Mouse (Mus musculus): ENCODE measurements around the gene Dennd4b. TPM values are rescaled to one million over a fixed set of nuclear protein-coding genes. Genes with fewer than 3 reads are reported as not detected.

The Dennd4b gene
- polyA plus RNA-seq, 1 experiment = 163 TPM

GRCm38 (mm10) chr3:90258521-90258920 is 6.5 kb upstream of the Dennd4b start:
- DNase-seq = no peak

DNA sequence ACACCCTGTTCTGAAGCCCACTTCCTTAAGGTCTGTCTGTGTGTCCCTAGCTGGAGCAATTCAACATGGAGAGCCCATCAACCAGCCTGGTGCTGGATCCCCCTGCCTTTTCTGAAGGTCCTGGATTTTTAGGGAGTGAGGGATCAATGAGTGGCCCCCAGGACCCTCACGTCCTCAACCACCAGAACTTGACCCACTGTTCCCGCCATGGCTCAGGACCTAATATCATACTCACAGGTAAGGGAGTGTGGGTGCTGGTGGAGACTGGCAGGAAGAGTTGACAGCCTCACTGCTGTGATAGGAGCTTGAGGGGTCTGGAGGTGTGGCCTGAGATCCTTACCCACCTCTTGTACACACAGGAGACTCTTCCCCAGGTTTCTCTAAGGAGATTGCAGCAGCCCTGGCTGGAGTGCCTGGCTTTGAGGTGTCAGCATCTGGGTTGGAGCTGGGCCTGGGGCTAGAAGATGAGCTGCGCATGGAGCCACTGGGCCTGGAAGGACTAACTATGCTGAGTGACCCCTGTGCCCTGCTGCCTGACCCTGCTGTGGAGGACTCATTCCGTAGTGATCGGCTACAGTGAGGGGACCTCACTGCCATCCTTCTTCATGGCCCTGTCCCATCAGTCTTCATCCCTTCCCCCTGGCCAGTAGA is 1.7 kb upstream of the Dennd4b start:
- H3K4me1 ChIP-seq (replicated peaks; ENCODE audit: control insufficient read depth, insufficient read depth, low read length) = peaks cover 11% of the 10 kb centered on the region
- H3K27ac ChIP-seq (ENCODE audit: control insufficient read depth, insufficient read depth, low read length) = no peak overlapping the region
- no peaks in the 10 kb centered on the region for H3K27me3 ChIP-seq (ENCODE audit: control insufficient read depth, insufficient read depth, low read length)
- H3K36me3 ChIP-seq (ENCODE audit: control insufficient read depth, insufficient read depth, low read length) = peaks cover 37% of the 10 kb centered on the region
- no peak overlapping the region for H3K4me3 ChIP-seq (ENCODE audit: control insufficient read depth, insufficient read depth, low read length)
- TF ChIP-seq POLR2A (IDR thresholded peaks at IDR 0.05; ENCODE audit: control insufficient read depth, extremely low read depth, insufficient read depth, low read length, poor library complexity) (no peak), CTCF (IDR thresholded peaks at IDR 0.05; ENCODE audit: borderline replicate concordance, control insufficient read depth, extremely low read depth, insufficient read depth, low read length, poor library complexity) (no peak)
- WGBS = 95% methylated on average over 5 of the region's 5 CpGs
- no peak for DNase-seq

More at GRCm38 (mm10) chr3:90258521-90258920, 6.5 kb upstream of the Dennd4b start:
- Histone ChIP-seq H3K36me3 (ENCODE audit: control insufficient read depth, insufficient read depth, low read length) (peaks cover 41% of the 10 kb centered on the region), H3K27ac (ENCODE audit: control insufficient read depth, insufficient read depth, low read length) (no peak overlapping the region), H3K4me1 (replicated peaks; ENCODE audit: control insufficient read depth, insufficient read depth, low read length) (peaks cover 12% of the 10 kb centered on the region), H3K27me3 (ENCODE audit: control insufficient read depth, insufficient read depth, low read length) (no peaks in the 10 kb centered on the region), H3K4me3 (ENCODE audit: control insufficient read depth, insufficient read depth, low read length) (no peak overlapping the region)
- 92% methylated on average over 4 of the region's 4 CpGs for WGBS
- TF ChIP-seq CTCF (IDR thresholded peaks at IDR 0.05; ENCODE audit: borderline replicate concordance, control insufficient read depth, extremely low read depth, insufficient read depth, low read length, poor library complexity) (no peak), POLR2A (IDR thresholded peaks at IDR 0.05; ENCODE audit: control insufficient read depth, extremely low read depth, insufficient read depth, low read length, poor library complexity) (no peak)

- 12% methylated on average over 10 of the region's 10 CpGs for WGBS
- TF ChIP-seq CTCF (IDR thresholded peaks at IDR 0.05; ENCODE audit: borderline replicate concordance, control insufficient read depth, extremely low read depth, insufficient read depth, low read length, poor library complexity) = no peak
- TF ChIP-seq POLR2A (IDR thresholded peaks at IDR 0.05; ENCODE audit: control insufficient read depth, extremely low read depth, insufficient read depth, low read length, poor library complexity) = no peak
- H3K4me1 ChIP-seq (replicated peaks; ENCODE audit: control insufficient read depth, insufficient read depth, low read length) = peaks cover 12% of the 10 kb centered on the region
- no peak for DNase-seq
- peak overlapping the region; percentile 66 for H3K4me3 ChIP-seq (ENCODE audit: control insufficient read depth, insufficient read depth, low read length)
- H3K27me3 ChIP-seq (ENCODE audit: control insufficient read depth, insufficient read depth, low read length) = no peaks in the 10 kb centered on the region
- H3K27ac ChIP-seq (ENCODE audit: control insufficient read depth, insufficient read depth, low read length) = no peak overlapping the region; the same call in 1 of the 2 replicates
- H3K36me3 ChIP-seq (ENCODE audit: control insufficient read depth, insufficient read depth, low read length) = peaks cover 24% of the 10 kb centered on the region
Measured at GRCm38 (mm10) chr3:90264687-90265033, 325 bp upstream of the Dennd4b start.

DNA sequence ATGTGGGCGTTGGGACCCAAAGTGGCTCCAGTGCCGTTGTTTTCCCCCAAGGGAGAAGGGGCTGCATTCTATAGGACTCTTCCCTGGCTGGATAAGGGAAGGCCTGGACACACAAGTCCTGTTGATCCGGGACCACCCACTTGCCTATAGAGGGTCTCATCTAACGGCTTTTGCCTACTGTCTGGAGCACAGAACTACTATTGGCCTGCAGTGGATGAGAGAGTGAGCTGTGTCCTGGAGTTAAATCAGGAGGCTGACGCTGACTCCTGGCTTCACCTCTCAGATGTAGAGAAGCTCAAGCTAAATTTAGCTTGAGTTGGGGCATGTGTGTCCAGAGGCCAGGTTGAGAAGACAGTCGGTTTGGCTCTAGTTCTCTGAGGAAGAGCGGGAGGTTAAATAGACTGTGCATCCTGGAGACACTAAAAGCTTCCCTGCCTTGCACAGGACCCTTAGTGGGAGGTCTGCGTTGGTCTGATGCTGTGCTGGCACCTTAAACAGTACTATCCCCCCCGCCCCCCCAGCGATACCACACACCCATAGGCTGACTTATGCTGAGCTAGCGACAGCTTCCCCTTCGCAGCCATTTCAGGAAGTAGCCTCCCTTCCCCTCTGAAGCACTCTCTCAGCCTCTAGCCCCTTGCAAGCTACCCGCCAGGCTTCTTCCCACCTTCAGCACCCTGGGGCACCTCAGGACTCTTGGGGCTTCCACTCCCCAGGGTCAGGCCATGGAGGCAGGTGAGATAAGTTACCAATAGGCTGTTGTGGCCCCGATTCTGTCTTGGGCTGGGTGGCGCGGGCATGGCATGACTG is 1.2 kb downstream of the Dennd4b start:
- no peak for TF ChIP-seq CTCF (IDR thresholded peaks at IDR 0.05; ENCODE audit: borderline replicate concordance, control insufficient read depth, extremely low read depth, insufficient read depth, low read length, poor library complexity)
- peaks cover 12% of the 10 kb centered on the region for H3K4me1 ChIP-seq (replicated peaks; ENCODE audit: control insufficient read depth, insufficient read depth, low read length)
- 2% methylated on average over 15 of the region's 16 CpGs for WGBS
- H3K4me3 ChIP-seq (ENCODE audit: control insufficient read depth, insufficient read depth, low read length) = peak overlapping the region; percentile 66
- DNase-seq = peak; percentile 62
- no peaks in the 10 kb centered on the region for H3K27me3 ChIP-seq (ENCODE audit: control insufficient read depth, insufficient read depth, low read length)
- peaks cover 20% of the 10 kb centered on the region for H3K36me3 ChIP-seq (ENCODE audit: control insufficient read depth, insufficient read depth, low read length)
- H3K27ac ChIP-seq (ENCODE audit: control insufficient read depth, insufficient read depth, low read length) = peak overlapping the region; percentile 93

DNA sequence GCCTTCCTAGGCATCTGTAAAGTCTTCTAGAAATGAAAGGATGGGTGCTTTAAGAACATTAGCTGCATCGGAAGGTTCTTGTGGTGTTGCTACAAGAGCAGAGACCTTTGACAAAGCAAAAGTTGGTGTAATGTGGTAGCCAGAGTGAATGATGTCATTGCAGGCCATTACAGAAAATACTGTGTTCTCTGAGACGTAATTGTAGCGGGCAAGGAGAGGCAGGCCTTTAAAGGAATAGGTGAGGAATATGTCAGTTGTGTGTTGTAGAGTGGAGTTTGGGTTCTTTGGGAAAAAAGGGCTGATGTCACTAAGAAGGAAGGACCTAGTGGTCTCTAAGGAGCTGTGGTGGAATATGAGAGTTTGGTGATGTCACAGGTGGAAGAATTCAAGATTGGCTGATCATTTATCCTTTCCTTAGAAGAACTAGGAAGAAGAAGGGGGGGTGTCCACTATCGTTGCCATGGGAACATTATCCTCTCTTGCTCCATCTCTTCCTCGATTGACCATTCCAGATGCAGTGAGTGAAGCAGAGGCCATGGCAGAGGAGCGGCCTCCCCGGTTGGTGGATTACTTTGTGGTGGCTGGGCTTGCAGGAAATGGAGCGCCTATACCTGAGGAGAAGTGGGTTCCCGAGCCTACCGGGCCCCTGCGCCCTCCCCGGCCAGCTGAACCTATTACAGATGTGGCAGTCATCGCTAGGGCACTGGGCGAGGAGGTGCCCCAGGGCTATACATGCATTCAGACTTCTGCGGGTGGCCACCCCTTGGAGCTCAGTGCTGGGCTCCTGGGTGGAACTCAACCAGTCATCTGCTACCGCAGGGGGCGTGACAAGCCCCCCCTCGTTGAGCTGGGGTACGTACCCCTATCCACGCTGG is 2.2 kb downstream of the Dennd4b start:
- no peak for TF ChIP-seq CTCF (IDR thresholded peaks at IDR 0.05; ENCODE audit: borderline replicate concordance, control insufficient read depth, extremely low read depth, insufficient read depth, low read length, poor library complexity)
- TF ChIP-seq POLR2A (IDR thresholded peaks at IDR 0.05; ENCODE audit: control insufficient read depth, extremely low read depth, insufficient read depth, low read length, poor library complexity) = no peak

DNA sequence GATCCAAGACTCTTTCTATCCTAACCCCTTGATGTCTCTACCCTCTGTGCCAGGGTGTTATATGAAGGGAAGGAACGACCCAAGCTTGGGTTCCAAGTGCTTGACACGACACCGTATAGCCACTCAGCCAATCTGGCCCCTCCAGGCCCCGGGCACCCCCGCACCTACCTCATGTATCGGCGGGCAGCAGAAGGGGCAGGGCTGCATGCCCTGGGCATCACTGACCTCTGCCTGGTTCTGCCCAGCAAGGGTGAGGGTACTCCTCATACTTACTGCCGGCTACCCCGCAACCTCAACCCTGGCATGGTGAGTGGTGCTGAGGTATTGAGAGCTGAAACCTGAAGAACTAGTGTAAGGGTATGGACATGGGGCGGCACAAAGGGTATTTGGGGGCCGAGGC is 3.2 kb downstream of the Dennd4b start:
- no peak overlapping the region for H3K27ac ChIP-seq (ENCODE audit: control insufficient read depth, insufficient read depth, low read length)
- no peaks in the 10 kb centered on the region for H3K27me3 ChIP-seq (ENCODE audit: control insufficient read depth, insufficient read depth, low read length)
- peaks cover 31% of the 10 kb centered on the region for H3K36me3 ChIP-seq (ENCODE audit: control insufficient read depth, insufficient read depth, low read length)
- H3K4me3 ChIP-seq (ENCODE audit: control insufficient read depth, insufficient read depth, low read length) = no peak overlapping the region
- TF ChIP-seq POLR2A (IDR thresholded peaks at IDR 0.05; ENCODE audit: control insufficient read depth, extremely low read depth, insufficient read depth, low read length, poor library complexity) (no peak), CTCF (IDR thresholded peaks at IDR 0.05; ENCODE audit: borderline replicate concordance, control insufficient read depth, extremely low read depth, insufficient read depth, low read length, poor library complexity) (no peak)
- peaks cover 12% of the 10 kb centered on the region for H3K4me1 ChIP-seq (replicated peaks; ENCODE audit: control insufficient read depth, insufficient read depth, low read length)
- 99% methylated on average over 11 of the region's 11 CpGs for WGBS
- DNase-seq = no peak

More for the DNA sequence above, 2.2 kb downstream of the Dennd4b start:
- Histone ChIP-seq H3K36me3 (ENCODE audit: control insufficient read depth, insufficient read depth, low read length) (peaks cover 21% of the 10 kb centered on the region), H3K4me1 (replicated peaks; ENCODE audit: control insufficient read depth, insufficient read depth, low read length) (peaks cover 12% of the 10 kb centered on the region), H3K4me3 (ENCODE audit: control insufficient read depth, insufficient read depth, low read length) (peak overlapping the region; percentile 6; the same call in 1 of the 2 replicates), H3K27ac (ENCODE audit: control insufficient read depth, insufficient read depth, low read length) (no peak overlapping the region; the same call in 1 of the 2 replicates), H3K27me3 (ENCODE audit: control insufficient read depth, insufficient read depth, low read length) (no peaks in the 10 kb centered on the region)
- 54% methylated on average over 20 of the region's 20 CpGs for WGBS
- peak; percentile 40 for DNase-seq
